8 mouse cellular contexts compared by ENCODE assay signal in the genomic region with DNA sequence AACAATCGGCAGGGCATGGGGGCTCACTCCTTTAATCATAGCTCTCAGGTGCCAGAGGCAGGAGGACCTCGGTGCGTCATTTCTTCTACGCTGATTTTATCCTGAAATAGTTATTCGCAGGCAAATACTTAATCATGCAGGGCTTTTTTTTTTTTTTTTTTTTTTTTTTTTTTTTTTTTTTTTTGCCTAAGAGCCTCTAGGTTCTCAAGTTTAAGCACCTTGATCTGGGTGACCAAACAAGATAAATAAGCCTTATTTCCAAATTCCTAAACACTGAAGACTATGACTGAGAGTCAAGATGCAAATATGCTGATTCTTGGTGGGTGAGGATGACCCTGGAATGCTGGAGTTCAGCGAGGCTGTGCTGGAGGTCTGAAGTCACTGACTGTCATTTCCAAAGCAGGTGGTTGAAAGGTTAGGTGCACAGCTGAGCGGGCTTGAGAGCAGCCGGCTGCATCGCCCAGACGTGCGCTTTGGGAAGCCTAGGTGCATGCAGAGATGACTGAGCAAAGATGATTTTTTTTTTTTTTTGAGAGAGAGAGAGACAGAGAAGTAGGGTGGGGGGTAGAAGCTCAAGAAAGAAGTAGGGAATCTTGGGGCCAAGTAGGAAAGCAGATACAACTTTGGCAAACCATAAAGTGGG. TPM values are rescaled to one million over a fixed set of nuclear protein-coding genes. Genes with fewer than 3 reads are reported as not detected.
DNase-seq lines count a peak whose midpoint lies in the region; ATAC-seq and TF ChIP-seq lines count a peak whose summit lies in the region.

No protein-coding gene starts in this region.

- H3K27me3 ChIP-seq in hindbrain, embryonic 15.5 days: no peaks in the 10 kb centered on the region
- no peaks in the 10 kb centered on the region for H3K27me3 ChIP-seq in liver, embryonic 14.5 days (ENCODE audit: control insufficient read depth, insufficient read depth, low read length)
- no peaks in the 10 kb centered on the region for H3K27me3 ChIP-seq in stomach, embryonic 14.5 days (ENCODE audit: control insufficient read depth, insufficient read depth, low read length)

- intact Hi-C loops in left cerebral cortex, postnatal 4 days (cut with DNase I): no loop called here
- intact Hi-C loops in left cerebral cortex, postnatal 14 days (cut with DNase I): no loop called here

- DNase-seq in left cerebral cortex, postnatal 4 days: peak; percentile 8
- DNase-seq in left cerebral cortex, adult 18-20 months (ENCODE audit: low spot score in 2 of 2): no peak
- peak; percentile 2 for DNase-seq in c-Kit-negative CD71-positive TER-119-positive erythroid progenitor cells, embryonic 14.5 days (ENCODE audit: low read depth, low spot score)
- no peak for DNase-seq in liver, embryonic 14.5 days (ENCODE audit: low read depth in 3 of 3, low spot score in 3 of 3)
- no peak for DNase-seq in left cerebral cortex, postnatal 14 days (ENCODE audit: low spot score in 2 of 2)
- DNase-seq in spleen, postnatal 36 days (ENCODE audit: low spot score in 2 of 2): no peak

- peak overlapping the region; percentile 68 for H3K4me2 ChIP-seq in hindbrain, embryonic 15.5 days
- peak overlapping the region; percentile 88 for H3K4me2 ChIP-seq in liver, embryonic 14.5 days (ENCODE audit: low read depth)
- peak overlapping the region; percentile 77 for H3K4me2 ChIP-seq in stomach, embryonic 14.5 days (replicated peaks; ENCODE audit: low read depth, low read length)

- H3K4me3 ChIP-seq in hindbrain, embryonic 15.5 days: peak overlapping the region; percentile 78
- H3K4me3 ChIP-seq in liver, embryonic 14.5 days (ENCODE audit: insufficient read depth in 1 of 2, low read depth in 2 of 2, low read length in 2 of 2): peak overlapping the region; percentile 85 to 89
- H3K4me3 ChIP-seq in stomach, embryonic 14.5 days (ENCODE audit: low read depth, low read length): peak overlapping the region; percentile 85

- H3K9me3 ChIP-seq in hindbrain, embryonic 15.5 days: no peaks in the 10 kb centered on the region
- H3K9me3 ChIP-seq in liver, embryonic 14.5 days (ENCODE audit: control insufficient read depth, low read length): no peaks in the 10 kb centered on the region
- H3K9me3 ChIP-seq in stomach, embryonic 14.5 days (ENCODE audit: control insufficient read depth, low read depth, low read length): no peaks in the 10 kb centered on the region

- H3K9ac ChIP-seq in hindbrain, embryonic 15.5 days: peak overlapping the region; percentile 73
- H3K9ac ChIP-seq in liver, embryonic 14.5 days (replicated peaks): peak overlapping the region; percentile 89
- peak overlapping the region; percentile 68; the same call in 1 of the 2 replicates for H3K9ac ChIP-seq in stomach, embryonic 14.5 days (replicated peaks; ENCODE audit: low read depth, low read length)

- ATAC-seq in hindbrain, embryonic 15.5 days (ENCODE audit: low FRiP score, low read depth): 0 out of 2 replicates have a peak, but pooled peaks have one; percentile 3
- ATAC-seq in liver, embryonic 14.5 days (ENCODE audit: insufficient read depth): no peak
- no peak for ATAC-seq in stomach, embryonic 14.5 days (ENCODE audit: insufficient number of reproducible peaks, insufficient read depth, low FRiP score, low read depth)

- no peak for TF ChIP-seq CTCF in liver, embryonic 14.5 days (IDR thresholded peaks at IDR 0.05; ENCODE audit: low read depth)

- TF ChIP-seq EP300 in liver, embryonic 14.5 days (IDR thresholded peaks at IDR 0.05; ENCODE audit: low read depth): no peak

- peaks cover 15% of the 10 kb centered on the region for H3K36me3 ChIP-seq in hindbrain, embryonic 15.5 days
- peaks cover 9% of the 10 kb centered on the region for H3K36me3 ChIP-seq in liver, embryonic 14.5 days (replicated peaks; ENCODE audit: control insufficient read depth, insufficient read depth, low read depth)
- peaks cover 11% of the 10 kb centered on the region; the same call in 1 of the 2 replicates for H3K36me3 ChIP-seq in stomach, embryonic 14.5 days (ENCODE audit: control insufficient read depth, insufficient read depth, low read length)

- peaks cover 16% of the 10 kb centered on the region for H3K4me1 ChIP-seq in hindbrain, embryonic 15.5 days (replicated peaks)
- H3K4me1 ChIP-seq in liver, embryonic 14.5 days (replicated peaks; ENCODE audit: control insufficient read depth in 2 of 2, insufficient read depth in 2 of 2, low read length in 1 of 2): peaks cover 0 to 9% of the 10 kb centered on the region in 2 experiments; a peak in 3 of 4 replicates
- H3K4me1 ChIP-seq in stomach, embryonic 14.5 days (ENCODE audit: control insufficient read depth, insufficient read depth, low read length): peaks cover 4% of the 10 kb centered on the region; the same call in 1 of the 2 replicates

- no peak overlapping the region for H3K27ac ChIP-seq in hindbrain, embryonic 15.5 days (replicated peaks)
- no peak overlapping the region for H3K27ac ChIP-seq in liver, embryonic 14.5 days
- no peak overlapping the region; the same call in 1 of the 2 replicates for H3K27ac ChIP-seq in stomach, embryonic 14.5 days (ENCODE audit: low read length)

- 40% methylated on average over 11 of the region's 11 CpGs for WGBS in hindbrain, embryonic 15.5 days
- 34% methylated on average over 11 of the region's 11 CpGs for WGBS in liver, embryonic 14.5 days (ENCODE audit: insufficient replicate concordance)
- 38% methylated on average over 11 of the region's 11 CpGs for WGBS in stomach, embryonic 14.5 days

RNA-seq across cellular contexts. Expression of gene Fam98a, which starts 0.9 kb away (rescaled TPM):
- 10 to 100 TPM; 62.7 to 65.7 TPM for total RNA-seq in left cerebral cortex, postnatal 4 days (2021)
- total RNA-seq in left cerebral cortex, adult 18-20 months (2021): 10 to 100 TPM; 41.8 to 42.4 TPM
- polyA plus RNA-seq in hindbrain, embryonic 15.5 days (2015; fragmentation: Nextera tagmentation; extraction: Ambion mirVana): 26.5 and 29.8 TPM in 2 replicates
- 13.1 and 17.9 TPM in 2 replicates for polyA plus RNA-seq in liver, embryonic 14.5 days (2012; rRNA removed)
- 6.0 and 6.1 TPM in 2 replicates for polyA plus RNA-seq in liver, embryonic 14.5 days (2014; fragmentation: Nextera tagmentation; extraction: Ambion mirVana)
- 10.0 and 10.8 TPM in 2 replicates for polyA plus RNA-seq in stomach, embryonic 14.5 days (2014; fragmentation: Nextera tagmentation; extraction: Ambion mirVana)
- total RNA-seq in left cerebral cortex, postnatal 14 days (2021): 10 to 100 TPM; 49.2 to 54.7 TPM

Comparison
In these comparisons a context has a peak if more than half of its experiments do, and no peak if none do; other contexts are left out.
1. DNase-seq: peak in left cerebral cortex, postnatal 4 days (single experiment) and c-Kit-negative CD71-positive TER-119-positive erythroid progenitor cells, embryonic 14.5 days (single experiment); none in left cerebral cortex, adult 18-20 months (0 of 2), liver, embryonic 14.5 days (0 of 3), left cerebral cortex, postnatal 14 days (0 of 2) and spleen, postnatal 36 days (0 of 2).
2. Peak in every context shown above with its lines, with median percentiles within 50 percentile points of each other: H3K4me2 ChIP-seq, H3K4me3 ChIP-seq and H3K9ac ChIP-seq.